Mouse (Mus musculus) midbrain, embryonic 12.5 days (tissue): ENCODE data around the gene Kcnq1. TPM values are rescaled to one million over a fixed set of nuclear protein-coding genes. Genes with fewer than 3 reads are reported as not detected.

Experiments
- ATAC-seq: fragments of 200-750 bp; cut with Nextera tagmentation; 2 replicates; pipeline ENCODE4 v1.8.0; 2017; ENCODE audit warnings: low read depth, moderate TSS enrichment, moderate library complexity; ENCODE audit not compliant: low FRiP score
- H3K27ac ChIP-seq: fragments of 300-500 bp; sonication (generic); replicated peaks from 2 replicates; pipeline ENCODE4 v1.5.1; 2016; ENCODE audit warnings: mild to moderate bottlenecking
- H3K27me3 ChIP-seq: fragments of 300-500 bp; sonication (generic); 2 replicates; pipeline ENCODE4 v1.6.1; 2016; ENCODE audit warnings: mild to moderate bottlenecking
- H3K36me3 ChIP-seq: fragments of 300-500 bp; sonication (generic); 2 replicates; pipeline ENCODE4 v1.6.1; 2016
- H3K4me1 ChIP-seq: fragments of 300-500 bp; sonication (generic); 2 replicates; pipeline ENCODE4 v1.6.1; 2016
- H3K4me2 ChIP-seq: fragments of 300-500 bp; sonication (generic); replicated peaks from 2 replicates; pipeline ENCODE4 v1.6.1; 2016; ENCODE audit warnings: mild to moderate bottlenecking, moderate library complexity
- H3K4me3 ChIP-seq: fragments of 300-500 bp; sonication (generic); 2 replicates; pipeline ENCODE4 v1.5.1; 2016; ENCODE audit warnings: mild to moderate bottlenecking
- H3K9ac ChIP-seq: fragments of 300-500 bp; sonication (generic); replicated peaks from 2 replicates; pipeline ENCODE4 v1.6.1; 2016; ENCODE audit warnings: mild to moderate bottlenecking, moderate library complexity
- H3K9me3 ChIP-seq: fragments of 300-500 bp; sonication (generic); 2 replicates; pipeline ENCODE4 v1.6.1; 2016; ENCODE audit warnings: mild to moderate bottlenecking
- WGBS: fragments of 180-500 bp; shearing (Covaris S2); methylation state at CpG from one replicate; pipeline ENCODE4 v1.1.7; 2016; 5-methylcytosine and 5-hydroxymethylcytosine counted together
- polyA plus RNA-seq: library from polyadenylated mRNA; unstranded; fragments of >200 nt; fragmentation: Nextera tagmentation; extraction: Ambion mirVana; gene quantifications from 2 replicates; pipeline ENCODE4 v1.2.1, GENCODE M21; 2016

Kcnq1 gene
- polyA plus RNA-seq, 1 experiment from 2014 or later, result 0.98 TPM

DNA sequence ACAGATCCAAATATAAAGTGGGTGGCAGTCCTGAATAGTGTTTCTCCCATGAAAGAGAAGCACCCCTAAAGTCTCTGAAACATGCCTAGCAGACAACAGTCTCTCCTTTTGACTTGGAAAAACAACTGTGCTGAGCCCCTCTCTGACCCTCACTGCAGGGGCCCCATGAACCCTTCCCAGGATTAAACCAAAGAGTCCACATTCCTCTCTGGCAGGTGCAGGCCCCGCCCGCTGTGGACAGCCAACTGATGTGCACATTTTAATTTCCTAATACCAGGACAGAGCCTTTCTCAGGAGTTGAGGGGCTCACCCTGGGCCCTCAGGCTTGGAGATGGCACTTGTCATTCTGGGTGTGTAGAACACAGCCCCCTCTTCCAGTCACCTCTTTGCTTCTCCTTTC lies 148.7 kb downstream of the Kcnq1 start:
- H3K9ac ChIP-seq, result no peak overlapping the region
- no peak overlapping the region for H3K4me3 ChIP-seq
- H3K4me2 ChIP-seq, result no peak overlapping the region
- WGBS, result 78% methylated on average over 2 of the region's 2 CpGs
- no peaks in the 10 kb centered on the region for H3K4me1 ChIP-seq
- ATAC-seq, result no peak
- H3K27me3 ChIP-seq, result no peaks in the 10 kb centered on the region
- H3K27ac ChIP-seq, result no peak overlapping the region
- H3K36me3 ChIP-seq, result peaks cover 38% of the 10 kb centered on the region
- H3K9me3 ChIP-seq, result peaks cover 13% of the 10 kb centered on the region

DNA sequence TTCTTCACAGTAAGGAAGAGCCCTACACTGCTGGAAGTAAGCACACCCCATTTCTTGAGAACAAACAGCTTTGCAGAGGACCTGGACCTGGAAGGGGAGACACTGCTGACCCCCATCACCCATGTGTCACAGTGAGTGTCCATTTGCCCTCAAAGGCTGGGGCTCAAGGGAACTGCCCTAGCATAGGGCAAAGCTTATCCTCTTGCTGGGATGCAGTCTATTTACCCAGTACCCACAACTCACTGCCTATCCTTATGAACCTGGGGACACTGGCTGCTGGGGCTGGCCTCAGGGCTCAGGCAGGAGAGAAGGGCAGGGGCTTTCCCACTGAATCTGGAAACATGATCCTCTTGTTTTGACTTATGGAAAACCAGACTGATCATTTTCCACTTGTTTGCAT lies 155.1 kb downstream of the Kcnq1 start:
- H3K4me2 ChIP-seq, result no peak overlapping the region
- H3K36me3 ChIP-seq, result 0 out of 2 replicates have a peak, but pooled peaks cover 3% of the 10 kb centered on the region
- no peak overlapping the region for H3K27ac ChIP-seq
- H3K9me3 ChIP-seq, result no peaks in the 10 kb centered on the region
- no peak for ATAC-seq
- no peak overlapping the region for H3K4me3 ChIP-seq
- H3K27me3 ChIP-seq, result no peaks in the 10 kb centered on the region
- H3K4me1 ChIP-seq, result no peaks in the 10 kb centered on the region
- no peak overlapping the region for H3K9ac ChIP-seq

DNA sequence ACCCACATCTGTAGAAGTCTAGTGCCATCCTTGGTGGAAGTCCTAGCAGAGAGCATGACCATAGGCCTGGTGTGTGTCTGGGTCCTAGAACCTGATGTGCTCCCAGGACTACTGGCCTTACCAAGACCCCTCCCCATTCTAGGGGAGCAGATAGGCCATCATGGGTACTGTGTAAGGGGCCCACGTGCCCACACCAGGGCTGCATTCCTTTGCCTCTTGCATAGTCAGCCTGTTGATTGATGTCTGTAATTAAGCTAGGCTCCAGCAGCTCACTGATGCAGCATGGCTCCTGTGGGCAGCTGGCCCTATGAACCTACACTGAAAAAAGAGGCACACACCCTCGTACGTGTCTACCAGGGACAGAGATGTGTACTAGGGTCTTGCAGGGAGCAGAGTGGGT lies 157.4 kb downstream of the Kcnq1 start:
- Histone ChIP-seq H3K4me3 (no peak overlapping the region), H3K4me2 (no peak overlapping the region), H3K4me1 (no peaks in the 10 kb centered on the region), H3K9ac (no peak overlapping the region), H3K9me3 (no peaks in the 10 kb centered on the region), H3K27ac (no peak overlapping the region), H3K27me3 (no peaks in the 10 kb centered on the region), H3K36me3 (0 out of 2 replicates have a peak, but pooled peaks cover 6% of the 10 kb centered on the region)
- ATAC-seq, result no peak
- WGBS, result 80% methylated on average over 3 of the region's 3 CpGs

DNA sequence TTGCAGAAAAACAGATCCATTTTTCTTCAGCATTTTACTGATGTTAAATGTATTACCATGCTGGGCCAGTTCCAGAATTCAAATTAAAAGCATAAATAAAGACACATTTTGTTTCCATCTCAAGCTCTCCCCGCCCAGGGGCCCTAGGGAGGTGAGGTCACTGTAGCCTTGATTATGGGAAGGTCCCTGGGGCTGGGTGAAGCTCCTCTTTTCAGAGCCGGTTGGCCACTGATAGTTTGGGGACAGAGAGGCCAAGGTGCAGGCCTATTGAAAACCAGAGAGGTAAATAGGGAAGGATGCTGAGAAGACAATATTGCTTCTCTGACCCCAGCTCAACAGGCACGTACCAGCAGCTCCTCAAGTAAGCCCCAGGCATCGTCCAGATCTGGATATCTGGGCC lies 157.8 kb downstream of the Kcnq1 start:
- Histone ChIP-seq H3K9me3 (no peaks in the 10 kb centered on the region), H3K4me1 (no peaks in the 10 kb centered on the region), H3K4me3 (no peak overlapping the region), H3K27me3 (no peaks in the 10 kb centered on the region), H3K36me3 (0 out of 2 replicates have a peak, but pooled peaks cover 6% of the 10 kb centered on the region), H3K9ac (no peak overlapping the region), H3K4me2 (no peak overlapping the region), H3K27ac (no peak overlapping the region)
- 91% methylated on average over 4 of the region's 4 CpGs for WGBS
- no peak for ATAC-seq

DNA sequence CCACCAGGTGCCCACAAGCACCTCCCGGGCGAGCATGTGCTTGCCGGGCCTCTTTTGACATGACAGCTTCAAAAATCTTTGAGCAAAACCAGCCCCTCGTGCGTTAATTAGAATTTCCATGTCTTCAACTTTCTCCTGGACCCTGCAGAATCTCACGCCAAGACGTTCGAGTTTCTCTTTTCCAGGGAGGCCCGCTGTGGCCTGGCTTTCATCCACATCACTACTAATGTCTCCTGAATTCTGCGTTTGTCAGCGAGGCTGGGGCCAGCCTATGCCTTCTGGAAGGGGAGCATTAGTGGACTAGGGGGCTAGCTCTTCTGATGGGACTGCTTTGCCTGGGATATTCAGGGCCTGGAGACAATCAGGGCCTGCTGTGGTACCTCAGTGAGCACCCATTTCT lies 159.2 kb downstream of the Kcnq1 start:
- ATAC-seq, result no peak

DNA sequence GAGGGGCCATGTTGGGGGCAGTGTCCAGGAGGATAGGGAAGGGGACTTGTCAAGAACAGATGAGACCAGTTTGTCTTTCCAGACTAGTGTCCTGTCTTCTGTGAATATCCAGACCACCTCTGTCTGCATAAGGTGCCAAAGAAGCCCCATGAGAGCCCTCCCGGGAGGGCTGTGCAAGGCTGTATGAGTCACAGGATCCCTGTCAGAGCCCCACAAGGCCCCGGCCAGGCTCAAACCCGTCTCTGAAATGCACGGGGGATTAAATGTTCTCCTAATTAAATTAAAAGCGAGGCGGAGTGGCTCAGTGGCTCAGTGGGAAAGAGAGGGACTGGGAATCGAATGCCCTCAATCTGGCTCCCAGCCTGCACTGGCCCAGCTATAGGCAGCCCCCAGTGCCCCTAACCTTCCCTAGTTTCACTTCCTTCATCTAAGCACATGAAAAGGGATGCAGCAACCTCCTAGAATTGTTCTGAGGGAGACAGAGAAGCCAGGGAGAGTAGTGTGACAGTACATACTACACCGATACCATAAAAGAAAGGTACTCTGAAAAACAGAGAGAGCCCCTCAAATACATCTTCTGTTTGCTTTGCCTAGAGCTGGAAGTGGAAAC lies 159.8 kb downstream of the Kcnq1 start:
- H3K27ac ChIP-seq, result no peak overlapping the region
- H3K4me1 ChIP-seq, result no peaks in the 10 kb centered on the region
- H3K4me3 ChIP-seq, result no peak overlapping the region
- H3K9me3 ChIP-seq, result no peaks in the 10 kb centered on the region
- WGBS, result 61% methylated on average over 8 of the region's 8 CpGs
- H3K4me2 ChIP-seq, result no peak overlapping the region
- no peaks in the 10 kb centered on the region for H3K27me3 ChIP-seq
- peaks cover 6% of the 10 kb centered on the region; the same call in 1 of the 2 replicates for H3K36me3 ChIP-seq
- H3K9ac ChIP-seq, result no peak overlapping the region
- ATAC-seq, result no peak

More for the DNA sequence above, 159.2 kb downstream of the Kcnq1 start:
- peaks cover 6% of the 10 kb centered on the region; the same call in 1 of the 2 replicates for H3K36me3 ChIP-seq
- WGBS, result 94% methylated on average over 11 of the region's 11 CpGs
- no peaks in the 10 kb centered on the region for H3K9me3 ChIP-seq
- no peak overlapping the region for H3K4me3 ChIP-seq
- no peak overlapping the region for H3K9ac ChIP-seq
- no peak overlapping the region for H3K4me2 ChIP-seq
- H3K27me3 ChIP-seq, result no peaks in the 10 kb centered on the region
- H3K4me1 ChIP-seq, result no peaks in the 10 kb centered on the region
- no peak overlapping the region for H3K27ac ChIP-seq

DNA sequence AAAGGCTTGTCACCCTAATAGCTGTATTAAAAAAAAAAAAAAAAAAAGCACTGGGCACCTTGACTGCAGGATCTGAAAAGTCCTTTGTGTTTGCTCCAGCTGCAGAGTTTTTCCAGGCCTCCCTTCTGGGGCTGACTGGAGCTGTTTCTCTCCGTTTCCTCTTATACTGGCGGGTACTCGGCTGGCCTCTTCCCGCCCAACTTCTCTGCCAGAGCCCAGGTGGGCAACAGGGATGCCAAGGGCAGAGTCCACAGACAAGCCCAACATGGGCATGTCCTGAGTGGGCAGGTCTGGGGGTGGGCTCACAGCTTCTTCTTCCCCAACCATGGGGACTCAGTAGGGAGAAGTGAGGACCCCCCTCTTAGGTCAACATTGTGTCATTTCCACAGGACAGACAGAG lies 167.6 kb downstream of the Kcnq1 start:
- Histone ChIP-seq H3K27ac (no peak overlapping the region), H3K4me3 (no peak overlapping the region), H3K9me3 (no peaks in the 10 kb centered on the region), H3K4me1 (0 out of 2 replicates have a peak, but pooled peaks cover 3% of the 10 kb centered on the region), H3K27me3 (no peaks in the 10 kb centered on the region), H3K4me2 (no peak overlapping the region), H3K36me3 (peaks cover 13% of the 10 kb centered on the region), H3K9ac (no peak overlapping the region)
- 87% methylated on average over 4 of the region's 4 CpGs for WGBS
- ATAC-seq, result no peak

DNA sequence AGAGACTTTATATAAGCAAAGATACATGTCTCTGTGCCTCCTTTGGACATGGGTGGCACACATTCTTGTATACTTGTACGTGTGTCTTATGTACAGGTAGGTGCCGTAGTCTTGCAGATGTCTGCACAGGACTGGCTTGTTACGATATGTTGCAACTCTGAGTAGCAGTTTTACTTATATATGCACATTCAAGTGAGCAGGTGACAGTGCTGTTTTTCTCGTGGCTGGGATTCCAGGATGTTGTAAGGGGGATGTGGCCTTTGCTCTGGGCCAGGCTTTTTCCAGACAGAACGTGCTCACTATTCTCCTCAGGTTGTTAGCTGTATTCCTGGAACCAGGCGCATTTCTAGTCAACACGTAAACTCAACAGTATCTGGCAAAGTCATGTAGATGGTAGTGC lies 168.9 kb downstream of the Kcnq1 start:
- WGBS, result 93% methylated on average over 7 of the region's 7 CpGs
- no peak overlapping the region for H3K4me3 ChIP-seq
- H3K36me3 ChIP-seq, result peaks cover 13% of the 10 kb centered on the region
- no peaks in the 10 kb centered on the region for H3K9me3 ChIP-seq
- ATAC-seq, result no peak
- no peak overlapping the region for H3K4me2 ChIP-seq
- 0 out of 2 replicates have a peak, but pooled peaks cover 3% of the 10 kb centered on the region for H3K4me1 ChIP-seq
- H3K27ac ChIP-seq, result no peak overlapping the region
- H3K27me3 ChIP-seq, result no peaks in the 10 kb centered on the region
- H3K9ac ChIP-seq, result no peak overlapping the region

DNA sequence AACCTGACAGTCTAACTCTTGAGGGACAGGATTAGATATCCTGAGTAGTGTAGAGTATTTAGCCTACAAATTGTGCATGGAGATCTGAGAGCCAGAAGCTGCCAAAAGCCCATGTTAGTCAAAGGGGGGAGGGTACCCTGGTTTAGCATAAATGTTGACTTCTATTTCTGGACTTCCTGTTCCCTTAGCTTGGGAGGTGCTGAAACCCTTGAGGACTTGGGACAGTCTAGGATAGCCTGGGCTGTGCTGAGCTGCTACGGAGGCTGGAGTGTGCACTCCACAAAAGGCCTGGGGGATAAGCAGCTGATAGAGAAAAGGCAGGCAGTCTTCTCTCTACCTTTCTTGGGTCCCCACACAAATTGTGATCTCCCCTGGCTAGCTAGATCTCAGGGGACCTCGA lies 177.5 kb downstream of the Kcnq1 start:
- Histone ChIP-seq H3K4me1 (peaks cover 20% of the 10 kb centered on the region), H3K9ac (no peak overlapping the region), H3K27me3 (no peaks in the 10 kb centered on the region), H3K27ac (no peak overlapping the region), H3K9me3 (no peaks in the 10 kb centered on the region), H3K4me3 (no peak overlapping the region), H3K4me2 (no peak overlapping the region), H3K36me3 (no peaks in the 10 kb centered on the region)
- 89% methylated on average over 2 of the region's 2 CpGs for WGBS
- no peak for ATAC-seq

DNA sequence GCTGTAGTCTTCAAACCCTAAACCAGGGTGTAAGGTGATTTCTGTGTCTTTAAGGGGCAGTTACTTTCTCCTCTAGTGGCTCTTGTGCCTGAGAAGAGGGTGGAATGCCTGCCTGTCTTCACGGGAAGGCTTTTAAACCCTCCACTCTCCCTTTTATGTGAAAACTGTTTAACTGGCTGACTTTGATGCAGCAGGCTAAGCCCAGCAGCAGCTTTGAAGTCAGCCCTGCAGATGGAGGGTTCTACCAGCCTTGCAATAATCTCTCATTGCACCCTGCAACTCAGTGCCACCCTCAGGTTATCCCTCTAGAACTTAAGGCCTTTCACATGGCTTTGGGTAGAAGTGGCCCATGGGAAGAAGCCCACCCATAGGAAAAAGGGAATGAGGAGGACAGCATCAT lies 178.7 kb downstream of the Kcnq1 start:
- Histone ChIP-seq H3K27me3 (no peaks in the 10 kb centered on the region), H3K4me2 (no peak overlapping the region), H3K9me3 (no peaks in the 10 kb centered on the region), H3K4me3 (no peak overlapping the region), H3K4me1 (peaks cover 32% of the 10 kb centered on the region), H3K36me3 (no peaks in the 10 kb centered on the region), H3K27ac (no peak overlapping the region), H3K9ac (no peak overlapping the region)
- 19% methylated on average over 1 of the region's 1 CpGs for WGBS
- no peak for ATAC-seq

DNA sequence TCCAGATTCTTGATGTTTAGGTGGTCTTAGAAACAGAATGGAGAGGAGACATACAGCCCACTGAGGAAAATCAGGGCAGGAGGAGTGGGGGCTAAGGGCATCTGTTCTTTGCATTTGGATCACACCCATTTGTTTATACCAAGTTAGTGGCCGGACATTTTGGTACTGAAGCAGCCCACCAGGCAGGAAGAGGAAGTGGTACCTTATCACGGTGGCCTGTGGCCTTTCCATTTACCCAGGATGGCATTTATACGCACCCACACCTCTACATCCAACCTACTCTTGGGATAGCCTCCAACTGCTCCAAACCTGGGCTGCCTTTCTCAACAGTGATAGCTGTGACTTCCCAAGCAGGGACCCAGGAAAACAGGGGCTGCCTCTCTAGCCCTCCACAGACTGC lies 179.3 kb downstream of the Kcnq1 start:
- Histone ChIP-seq H3K4me1 (peaks cover 36% of the 10 kb centered on the region), H3K9me3 (no peaks in the 10 kb centered on the region), H3K27me3 (no peaks in the 10 kb centered on the region), H3K27ac (no peak overlapping the region), H3K36me3 (no peaks in the 10 kb centered on the region), H3K4me2 (no peak overlapping the region), H3K9ac (no peak overlapping the region), H3K4me3 (no peak overlapping the region)
- 93% methylated on average over 3 of the region's 3 CpGs for WGBS
- ATAC-seq, result no peak

DNA sequence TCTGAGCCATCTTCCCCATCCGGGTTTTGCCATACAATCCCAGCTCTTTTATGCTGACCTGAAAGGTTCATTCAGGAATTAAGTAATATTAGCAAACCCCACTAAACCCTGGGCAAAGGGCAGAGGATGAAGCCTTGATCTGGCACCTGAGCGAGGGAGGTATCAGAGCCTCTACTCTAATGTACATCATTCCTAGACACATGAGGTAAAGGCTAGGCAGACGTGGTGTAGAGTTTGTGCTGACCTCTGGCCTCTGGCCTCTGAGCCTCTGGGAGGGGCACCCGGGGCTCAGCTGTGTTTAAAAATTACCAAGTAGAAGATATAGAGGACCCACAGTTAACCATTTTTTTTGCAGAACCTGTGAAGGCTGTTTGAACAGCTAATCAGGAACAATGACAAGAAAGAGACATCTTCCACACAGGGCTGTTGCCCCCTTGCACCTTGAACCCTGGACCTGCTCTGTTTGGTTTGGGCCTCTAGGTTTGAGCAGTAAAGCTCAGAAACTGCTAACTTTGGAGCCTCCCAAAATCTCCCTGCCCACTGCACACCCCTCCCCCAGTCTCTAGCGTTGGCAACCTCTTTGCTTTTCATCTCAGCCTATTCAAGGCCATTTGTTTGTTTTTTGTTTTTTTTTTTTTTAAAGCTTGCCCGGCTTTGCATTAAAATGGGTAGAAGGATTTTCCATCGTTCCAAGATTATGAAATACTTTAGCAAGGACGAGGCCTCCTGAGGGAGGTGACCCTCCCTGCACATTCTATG lies 180.5 kb downstream of the Kcnq1 start:
- WGBS, result 55% methylated on average over 8 of the region's 8 CpGs
- Histone ChIP-seq H3K4me2 (no peak overlapping the region), H3K27ac (no peak overlapping the region), H3K4me3 (no peak overlapping the region), H3K9ac (no peak overlapping the region), H3K27me3 (no peaks in the 10 kb centered on the region), H3K36me3 (no peaks in the 10 kb centered on the region), H3K9me3 (no peaks in the 10 kb centered on the region), H3K4me1 (peaks cover 43% of the 10 kb centered on the region)
- no peak for ATAC-seq
